Mouse (Mus musculus): ENCODE data around the gene Anks1b. TPM values are rescaled to one million over a fixed set of nuclear protein-coding genes. Genes with fewer than 3 reads are reported as not detected.

The Anks1b gene
- total and polyA plus RNA-seq, 2 experiments from 2014 or later, result 105 to 342 TPM

- no peak for DNase-seq (ENCODE audit: low spot score)
Measured at GRCm38 (mm10) chr10:89838834-89839233, 34.5 kb upstream of the Anks1b start.

GRCm38 (mm10) chr10:89850951-89851350 lies 22.4 kb upstream of the Anks1b start:
- no peak overlapping the region for H3K4me3 ChIP-seq (ENCODE audit: low read depth, low read length)
- 98% methylated on average over 6 of the region's 6 CpGs for WGBS
- H3K4me1 ChIP-seq (ENCODE audit: insufficient read depth, low read length), result no peaks in the 10 kb centered on the region
- no peaks in the 10 kb centered on the region for H3K36me3 ChIP-seq (ENCODE audit: insufficient read depth, low read length)
- TF ChIP-seq CTCF (IDR thresholded peaks at IDR 0.05), result no peak
- no peak overlapping the region for H3K9ac ChIP-seq (replicated peaks; ENCODE audit: low read length, poor library complexity, severe bottlenecking)
- H3K27ac ChIP-seq (ENCODE audit: low read depth, low read length), result no peak overlapping the region
- no peaks in the 10 kb centered on the region for H3K27me3 ChIP-seq (ENCODE audit: insufficient read depth, low read length)
- ATAC-seq (ENCODE audit: low FRiP score) (no peak), DNase-seq (ENCODE audit: low spot score) (no peak)
- no peaks in the 10 kb centered on the region for H3K9me3 ChIP-seq (ENCODE audit: low read length)
- no peak overlapping the region for H3K4me2 ChIP-seq (ENCODE audit: low read depth, low read length, poor library complexity, severe bottlenecking)

More at GRCm38 (mm10) chr10:89838834-89839233, 34.5 kb upstream of the Anks1b start:
- H3K4me1 ChIP-seq (ENCODE audit: insufficient read depth, low read length), result no peaks in the 10 kb centered on the region
- H3K4me3 ChIP-seq (ENCODE audit: low read depth, low read length), result no peak overlapping the region
- ATAC-seq (ENCODE audit: low FRiP score), result no peak
- WGBS, result 92% methylated on average over 3 of the region's 3 CpGs
- no peaks in the 10 kb centered on the region for H3K9me3 ChIP-seq (ENCODE audit: low read length)
- no peaks in the 10 kb centered on the region for H3K27me3 ChIP-seq (ENCODE audit: insufficient read depth, low read length)
- TF ChIP-seq CTCF (IDR thresholded peaks at IDR 0.05), result no peak
- H3K9ac ChIP-seq (replicated peaks; ENCODE audit: low read length, poor library complexity, severe bottlenecking), result no peak overlapping the region
- H3K36me3 ChIP-seq (ENCODE audit: insufficient read depth, low read length), result no peaks in the 10 kb centered on the region
- H3K27ac ChIP-seq (ENCODE audit: low read depth, low read length), result no peak overlapping the region
- no peak overlapping the region for H3K4me2 ChIP-seq (ENCODE audit: low read depth, low read length, poor library complexity, severe bottlenecking)

GRCm38 (mm10) chr10:89855251-89855875 lies 17.9 kb upstream of the Anks1b start:
- WGBS, result 83% methylated on average over 5 of the region's 5 CpGs
- no peak overlapping the region for H3K4me3 ChIP-seq (ENCODE audit: low read depth, low read length)
- no peak for ATAC-seq (ENCODE audit: low FRiP score)
- DNase-seq (ENCODE audit: low spot score), result no peak
- no peak overlapping the region for H3K27ac ChIP-seq (ENCODE audit: low read depth, low read length)
- H3K27me3 ChIP-seq (ENCODE audit: insufficient read depth, low read length), result no peaks in the 10 kb centered on the region
- H3K9me3 ChIP-seq (ENCODE audit: low read length), result no peaks in the 10 kb centered on the region
- H3K9ac ChIP-seq (replicated peaks; ENCODE audit: low read length, poor library complexity, severe bottlenecking), result no peak overlapping the region
- no peak for TF ChIP-seq CTCF (IDR thresholded peaks at IDR 0.05)
- H3K4me2 ChIP-seq (ENCODE audit: low read depth, low read length, poor library complexity, severe bottlenecking), result no peak overlapping the region
- H3K4me1 ChIP-seq (ENCODE audit: insufficient read depth, low read length), result no peaks in the 10 kb centered on the region
- no peaks in the 10 kb centered on the region for H3K36me3 ChIP-seq (ENCODE audit: insufficient read depth, low read length)

- Histone ChIP-seq H3K4me3 (ENCODE audit: low read depth, low read length) (no peak overlapping the region), H3K27ac (ENCODE audit: low read depth, low read length) (no peak overlapping the region), H3K9me3 (ENCODE audit: low read length) (no peaks in the 10 kb centered on the region), H3K27me3 (ENCODE audit: insufficient read depth, low read length) (no peaks in the 10 kb centered on the region), H3K9ac (replicated peaks; ENCODE audit: low read length, poor library complexity, severe bottlenecking) (no peak overlapping the region), H3K4me1 (ENCODE audit: insufficient read depth, low read length) (no peaks in the 10 kb centered on the region), H3K36me3 (ENCODE audit: insufficient read depth, low read length) (no peaks in the 10 kb centered on the region), H3K4me2 (ENCODE audit: low read depth, low read length, poor library complexity, severe bottlenecking) (no peak overlapping the region)
- DNase-seq (ENCODE audit: low spot score) (peak; percentile 49), ATAC-seq (ENCODE audit: low FRiP score) (no peak)
- TF ChIP-seq CTCF (IDR thresholded peaks at IDR 0.05), result no peak
- 93% methylated on average over 7 of the region's 7 CpGs for WGBS
Measured at GRCm38 (mm10) chr10:89856286-89856685, 17.0 kb upstream of the Anks1b start.

GRCm38 (mm10) chr10:89868211-89868610 lies 5.1 kb upstream of the Anks1b start:
- DNase-seq (ENCODE audit: low spot score), result no peak
- TF ChIP-seq CTCF (IDR thresholded peaks at IDR 0.05), result no peak
- WGBS, result 87% methylated on average over 4 of the region's 4 CpGs

GRCm38 (mm10) chr10:89868836-89869235 lies 4.5 kb upstream of the Anks1b start:
- WGBS, result 88% methylated on average over 3 of the region's 3 CpGs
- H3K36me3 ChIP-seq (ENCODE audit: insufficient read depth, low read length), result no peaks in the 10 kb centered on the region
- no peak for ATAC-seq (ENCODE audit: low FRiP score)
- H3K27me3 ChIP-seq (ENCODE audit: insufficient read depth, low read length), result no peaks in the 10 kb centered on the region
- H3K4me2 ChIP-seq (ENCODE audit: low read depth, low read length, poor library complexity, severe bottlenecking), result no peak overlapping the region
- no peak for DNase-seq (ENCODE audit: low spot score)
- no peak for TF ChIP-seq CTCF (IDR thresholded peaks at IDR 0.05)
- H3K4me1 ChIP-seq (ENCODE audit: insufficient read depth, low read length), result no peaks in the 10 kb centered on the region
- no peak overlapping the region for H3K9ac ChIP-seq (replicated peaks; ENCODE audit: low read length, poor library complexity, severe bottlenecking)
- H3K9me3 ChIP-seq (ENCODE audit: low read length), result no peaks in the 10 kb centered on the region
- H3K4me3 ChIP-seq (ENCODE audit: low read depth, low read length), result no peak overlapping the region
- H3K27ac ChIP-seq (ENCODE audit: low read depth, low read length), result no peak overlapping the region

More at GRCm38 (mm10) chr10:89868211-89868610, 5.1 kb upstream of the Anks1b start:
- H3K4me3 ChIP-seq (ENCODE audit: low read depth, low read length), result no peak overlapping the region
- no peak overlapping the region for H3K4me2 ChIP-seq (ENCODE audit: low read depth, low read length, poor library complexity, severe bottlenecking)
- H3K9ac ChIP-seq (replicated peaks; ENCODE audit: low read length, poor library complexity, severe bottlenecking), result no peak overlapping the region
- no peaks in the 10 kb centered on the region for H3K36me3 ChIP-seq (ENCODE audit: insufficient read depth, low read length)
- no peaks in the 10 kb centered on the region for H3K4me1 ChIP-seq (ENCODE audit: insufficient read depth, low read length)
- no peak for ATAC-seq (ENCODE audit: low FRiP score)
- no peaks in the 10 kb centered on the region for H3K27me3 ChIP-seq (ENCODE audit: insufficient read depth, low read length)
- no peak overlapping the region for H3K27ac ChIP-seq (ENCODE audit: low read depth, low read length)
- H3K9me3 ChIP-seq (ENCODE audit: low read length), result no peaks in the 10 kb centered on the region

Data from midbrain, postnatal 0 days (tissue).